Mouse (Mus musculus) testis, adult 2 months (tissue): ENCODE measurements at regions not wholly inside any gene's neighbourhood (a gene's known extent, or its start where the extent isn't known, plus 50 kb on each side); places are given as distances from the start of the nearest gene placed in this dataset.

Experiments
- CTCF ChIP-seq: fragments of 200-500 bp; IDR thresholded peaks from 2 replicates; pipeline ENCODE4 v1.5.1; 2012; ENCODE audit warnings: low read depth, mild to moderate bottlenecking, inconsistent platforms, low read length, moderate library complexity; ENCODE audit not compliant: control insufficient read depth, insufficient read depth, insufficient replicate concordance
- POLR2A ChIP-seq: fragments of 200-500 bp; IDR thresholded peaks from 2 replicates; pipeline ENCODE4 v1.6.1; 2012; ENCODE audit warnings: low read depth, mild to moderate bottlenecking, inconsistent platforms, low read length, moderate library complexity; ENCODE audit not compliant: control insufficient read depth

GRCm38 (mm10) chr7:135939341-135939740, 223.2 kb upstream of the Mki67 start:
- TF ChIP-seq CTCF: no peak
- TF ChIP-seq POLR2A: no peak
